14 mouse cellular contexts compared by ENCODE assay signal in genomic region chr13:117594494-117595182, GRCm38 (mm10). TPM values are rescaled to one million over a fixed set of nuclear protein-coding genes. Genes with fewer than 3 reads are reported as not detected.
"Had no signal": no experiment of that assay in that cellular context is flagged by ENCODE, and none has a peak within 500 bp of the region (broad histone marks: within the 10 kb centered on the region; RNA-seq: fewer than 3 reads in every experiment).

No protein-coding gene starts in this region.

- H3K4me2 ChIP-seq: kidney, embryonic 15.5 days; limb, embryonic 13.5 days; neural tube, embryonic 13.5 days had no signal

- H3K27me3 ChIP-seq: kidney, embryonic 15.5 days; limb, embryonic 13.5 days; neural tube, embryonic 13.5 days had no signal

- H3K4me1 ChIP-seq: kidney, embryonic 15.5 days; limb, embryonic 13.5 days; neural tube, embryonic 13.5 days had no signal

- H3K27ac ChIP-seq: kidney, embryonic 15.5 days; limb, embryonic 13.5 days; liver, embryonic 14.5 days; midbrain, embryonic 10.5 days; neural tube, embryonic 13.5 days; stomach, postnatal 0 days had no signal

- H3K4me3 ChIP-seq: kidney, embryonic 15.5 days; limb, embryonic 13.5 days; midbrain, embryonic 10.5 days; neural tube, embryonic 13.5 days had no signal

- H3K9ac ChIP-seq: kidney, embryonic 15.5 days; limb, embryonic 13.5 days; liver, embryonic 14.5 days; neural tube, embryonic 13.5 days had no signal

- H3K9me3 ChIP-seq: kidney, embryonic 15.5 days; limb, embryonic 13.5 days; midbrain, embryonic 10.5 days; neural tube, embryonic 13.5 days had no signal

- DNase-seq: kidney, postnatal 14 days; lung, adult 18-20 months; lung, postnatal 36 days; midbrain, embryonic 14.5 days; right cerebral cortex, postnatal 14 days; thymus, postnatal 4 days had no signal

- H3K36me3 ChIP-seq: kidney, embryonic 15.5 days; limb, embryonic 13.5 days; midbrain, embryonic 10.5 days; neural tube, embryonic 13.5 days had no signal

RNA-seq across cellular contexts. Expression of gene Hcn1, which starts 7.5 kb away (rescaled TPM):
- total RNA-seq: liver, adult 2 months; megakaryocyte progenitor cell, adult 5-6 weeks had no signal
